Mouse (Mus musculus) CD4-positive helper T cell, adult 2 months (primary cell): ENCODE measurements around the gene Sox8.
A peak's percentile ranks its signal among the peaks of the same experiment; 100 is the strongest.

Experiments used
- DNase-seq: peaks from one replicate; pipeline ENCODE4 v3.0.0-alpha.2; 2012; ENCODE audit warnings: low read depth, missing footprints, low spot score

Sox8 gene

GRCm38 (mm10) chr17:25570648-25571452 is at the start of gene Sox8:
Gene Sox8, minus strand, starts transcription at chr17:25570686.
- DNase-seq, result peak; percentile 78

GRCm38 (mm10) chr17:25618508-25619056 is 48.1 kb upstream of the Sox8 start:
- DNase-seq, result no peak

- DNase-seq, result no peak
These were observed 44.4 kb upstream of the Sox8 start for GRCm38 (mm10) chr17:25614723-25615510.

GRCm38 (mm10) chr17:25613323-25613722 is 42.8 kb upstream of the Sox8 start:
- DNase-seq, result no peak

- no peak for DNase-seq
These were observed 42.1 kb upstream of the Sox8 start for GRCm38 (mm10) chr17:25612537-25612936.

- DNase-seq, result no peak
These were observed 39.7 kb upstream of the Sox8 start for GRCm38 (mm10) chr17:25610151-25610550.

- DNase-seq, result no peak
These were observed 39.0 kb upstream of the Sox8 start for GRCm38 (mm10) chr17:25609506-25609828.

GRCm38 (mm10) chr17:25608821-25609505 is 38.5 kb upstream of the Sox8 start:
- no peak for DNase-seq

- DNase-seq, result no peak
These were observed 37.8 kb upstream of the Sox8 start for GRCm38 (mm10) chr17:25608137-25608785.

- no peak for DNase-seq
These were observed 33.7 kb upstream of the Sox8 start for GRCm38 (mm10) chr17:25604234-25604633.

- no peak for DNase-seq
These were observed 31.9 kb upstream of the Sox8 start for GRCm38 (mm10) chr17:25602366-25602765.

GRCm38 (mm10) chr17:25597537-25597936 is 27.1 kb upstream of the Sox8 start:
- no peak for DNase-seq

- no peak for DNase-seq
These were observed 25.0 kb upstream of the Sox8 start for GRCm38 (mm10) chr17:25595495-25595894.

GRCm38 (mm10) chr17:25593411-25594261 is 23.1 kb upstream of the Sox8 start:
- DNase-seq, result no peak

GRCm38 (mm10) chr17:25592336-25592735 is 21.9 kb upstream of the Sox8 start:
- no peak for DNase-seq

- DNase-seq, result no peak
These were observed 20.5 kb upstream of the Sox8 start for GRCm38 (mm10) chr17:25590985-25591384.

GRCm38 (mm10) chr17:25590068-25590467 is 19.6 kb upstream of the Sox8 start:
- no peak for DNase-seq

- DNase-seq, result no peak
These were observed 14.2 kb upstream of the Sox8 start for GRCm38 (mm10) chr17:25584646-25585045.

GRCm38 (mm10) chr17:25583858-25584257 is 13.4 kb upstream of the Sox8 start:
- peak; percentile 80 for DNase-seq

- no peak for DNase-seq
These were observed 12.6 kb upstream of the Sox8 start for GRCm38 (mm10) chr17:25583099-25583498.

- DNase-seq, result no peak
These were observed 11.6 kb upstream of the Sox8 start for GRCm38 (mm10) chr17:25582076-25582475.
